Mouse (Mus musculus) olfactory bulb, adult 2 months (tissue): Measurements from ENCODE around the gene Pttg1ip.

ENCODE experiments used
- CTCF ChIP-seq: fragments of 200-500 bp; IDR thresholded peaks from 2 replicates; pipeline ENCODE4 v1.5.1; 2012; ENCODE audit warnings: low read depth, mild to moderate bottlenecking, low read length, moderate library complexity; ENCODE audit not compliant: insufficient read depth
- POLR2A ChIP-seq: fragments of 200-500 bp; IDR thresholded peaks from 2 replicates; pipeline ENCODE4 v1.6.1; 2012; ENCODE audit warnings: mild to moderate bottlenecking, low read depth, low read length, moderate library complexity; ENCODE audit not compliant: insufficient read depth

DNA sequence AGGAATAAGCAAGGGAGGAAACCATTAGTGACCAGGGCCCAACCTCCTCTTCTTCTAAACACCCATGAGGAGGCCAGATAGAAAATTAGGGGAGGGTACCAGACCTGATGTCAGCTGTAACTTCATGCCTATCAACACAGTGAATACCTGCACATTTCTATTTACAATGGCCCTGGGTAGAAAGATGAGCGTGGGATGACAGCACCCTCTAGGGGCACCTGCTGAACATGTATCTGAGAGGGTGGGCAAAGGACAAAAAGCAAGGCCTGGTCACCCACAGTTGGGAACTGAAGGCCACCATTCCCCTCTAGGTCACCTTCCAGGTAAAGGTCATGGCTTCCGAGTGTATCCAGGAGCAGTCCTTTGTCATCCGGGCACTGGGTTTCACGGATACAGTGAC, 23.9 kb upstream of the Pttg1ip start:
- TF ChIP-seq CTCF = no peak
- TF ChIP-seq POLR2A = no peak
